Mouse (Mus musculus): ENCODE results near the gene Nacad.
"Not testable (repeated sequence)": the region's sequence is repeated elsewhere in the genome, so short reads cannot be mapped to it uniquely, and the experiment has no call there.

GRCm38 (mm10) chr11:6652978-6653377, 47.1 kb upstream of the Nacad start:
- not testable (repeated sequence) for TF ChIP-seq CTCF (IDR thresholded peaks at IDR 0.05; ENCODE audit: low read depth, low read length); POLR2A (IDR thresholded peaks at IDR 0.05; ENCODE audit: borderline replicate concordance, low read depth, low read length)

Data from bone marrow macrophage, adult 2 months (primary cell).